Mouse (Mus musculus) limb, embryonic 13.5 days (tissue): Measurements from ENCODE around the gene Pcbp2. TPM values are rescaled to one million over a fixed set of nuclear protein-coding genes. Genes with fewer than 3 reads are reported as not detected.

ENCODE experiments used
- ATAC-seq: fragments of 200-750 bp; cut with Nextera tagmentation; 2 replicates; pipeline ENCODE4 v1.8.0; 2017; ENCODE audit warnings: low read depth, moderate number of reproducible peaks, moderate TSS enrichment; ENCODE audit not compliant: low FRiP score
- H3K27ac ChIP-seq: fragments of 300-500 bp; sonication (generic); 2 replicates; pipeline ENCODE4 v1.5.1; 2015; ENCODE audit warnings: inconsistent platforms, mild to moderate bottlenecking, moderate library complexity
- H3K27me3 ChIP-seq: fragments of 300-500 bp; sonication (generic); 2 replicates; pipeline ENCODE4 v1.6.1; 2015; ENCODE audit warnings: mild to moderate bottlenecking, inconsistent platforms
- H3K36me3 ChIP-seq: fragments of 300-500 bp; sonication (generic); 2 replicates; pipeline ENCODE4 v1.6.1; 2015; ENCODE audit warnings: inconsistent platforms, mild to moderate bottlenecking, moderate library complexity
- H3K4me1 ChIP-seq: fragments of 300-500 bp; sonication (generic); 2 replicates; pipeline ENCODE4 v1.6.1; 2015; ENCODE audit warnings: inconsistent platforms
- H3K4me2 ChIP-seq: fragments of 300-500 bp; sonication (generic); replicated peaks from 2 replicates; pipeline ENCODE4 v1.6.1; 2015; ENCODE audit warnings: inconsistent platforms, mild to moderate bottlenecking, moderate library complexity
- H3K4me3 ChIP-seq: fragments of 300-500 bp; sonication (generic); 2 replicates; pipeline ENCODE4 v1.5.1; 2015; ENCODE audit warnings: moderate library complexity, mild to moderate bottlenecking, inconsistent platforms
- H3K9ac ChIP-seq: fragments of 300-500 bp; sonication (generic); 2 replicates; pipeline ENCODE4 v1.6.1; 2015; ENCODE audit warnings: mild to moderate bottlenecking, inconsistent platforms
- H3K9me3 ChIP-seq: fragments of 300-500 bp; sonication (generic); 2 replicates; pipeline ENCODE4 v1.6.1; 2016; ENCODE audit warnings: inconsistent platforms
- WGBS: fragments of 180-500 bp; shearing (Covaris S2); methylation state at CpG from one replicate; pipeline ENCODE4 v1.1.7; 2015; 5-methylcytosine and 5-hydroxymethylcytosine counted together
- polyA plus RNA-seq: library from polyadenylated mRNA; unstranded; fragments of >200 nt; fragmentation: Nextera tagmentation; extraction: Ambion mirVana; gene quantifications from 2 replicates; pipeline ENCODE4 v1.2.1, GENCODE M21; 2015

The Pcbp2 gene
- polyA plus RNA-seq, 1 experiment from 2014 or later, result 262 TPM

GRCm38 (mm10) chr15:102451666-102452430 lies 18.5 kb upstream of the Pcbp2 start:
- no peak for ATAC-seq
- Histone ChIP-seq H3K27ac (no peak overlapping the region), H3K9ac (no peak overlapping the region), H3K4me3 (no peak overlapping the region), H3K4me1 (no peaks in the 10 kb centered on the region), H3K27me3 (no peaks in the 10 kb centered on the region), H3K4me2 (no peak overlapping the region), H3K36me3 (no peaks in the 10 kb centered on the region), H3K9me3 (no peaks in the 10 kb centered on the region)
- WGBS, result 81% methylated on average over 26 of the region's 26 CpGs

GRCm38 (mm10) chr15:102455993-102456392 lies 14.3 kb upstream of the Pcbp2 start:
- 32% methylated on average over 6 of the region's 6 CpGs for whole genome bisulfite sequencing
- Histone ChIP-seq H3K4me3 (no peak overlapping the region), H3K4me1 (peaks cover 11% of the 10 kb centered on the region), H3K36me3 (no peaks in the 10 kb centered on the region), H3K9ac (no peak overlapping the region), H3K9me3 (no peaks in the 10 kb centered on the region), H3K4me2 (no peak overlapping the region), H3K27ac (no peak overlapping the region), H3K27me3 (no peaks in the 10 kb centered on the region)
- ATAC-seq, result no peak

GRCm38 (mm10) chr15:102458050-102458736 lies 12.1 kb upstream of the Pcbp2 start:
- peak overlapping the region; percentile 64 for H3K4me2 ChIP-seq
- no peak overlapping the region for H3K27ac ChIP-seq
- no peaks in the 10 kb centered on the region for H3K27me3 ChIP-seq
- H3K4me1 ChIP-seq, result peaks cover 14% of the 10 kb centered on the region
- no peak for ATAC-seq
- peak overlapping the region; percentile 51 for H3K4me3 ChIP-seq
- 76% methylated on average over 5 of the region's 5 CpGs for WGBS
- H3K9ac ChIP-seq, result 0 out of 2 replicates have a peak overlapping the region, but pooled peaks have one; percentile 61
- peaks cover 8% of the 10 kb centered on the region for H3K36me3 ChIP-seq
- no peaks in the 10 kb centered on the region for H3K9me3 ChIP-seq

GRCm38 (mm10) chr15:102458904-102459317 lies 11.4 kb upstream of the Pcbp2 start, which contains the start of gene Prr13:
Gene Prr13, plus strand, starts transcription at chr15:102459028.
- Histone ChIP-seq H3K4me3 (peak within 1 kb of the TSS; percentile 51), H3K36me3 (peaks cover 12% of the 10 kb centered on the region), H3K27me3 (no peaks in the 10 kb centered on the region), H3K9ac (peak within 1 kb of the TSS; percentile 61), H3K9me3 (no peaks in the 10 kb centered on the region), H3K4me1 (peaks cover 14% of the 10 kb centered on the region), H3K4me2 (peak within 1 kb of the TSS; percentile 64), H3K27ac (no peak within 1 kb of the TSS)
- ATAC-seq, result peak; percentile 78
- WGBS, result 1% methylated on average over 19 of the region's 19 CpGs

GRCm38 (mm10) chr15:102459381-102459780 lies 11.0 kb upstream of the Pcbp2 start:
- H3K9me3 ChIP-seq, result no peaks in the 10 kb centered on the region
- ATAC-seq, result no peak
- peak overlapping the region; percentile 51 for H3K4me3 ChIP-seq
- H3K9ac ChIP-seq, result peak overlapping the region; percentile 61
- H3K4me2 ChIP-seq, result peak overlapping the region; percentile 64
- no peak overlapping the region for H3K27ac ChIP-seq
- WGBS, result 40% methylated on average over 6 of the region's 6 CpGs
- H3K36me3 ChIP-seq, result peaks cover 12% of the 10 kb centered on the region
- peaks cover 14% of the 10 kb centered on the region for H3K4me1 ChIP-seq
- H3K27me3 ChIP-seq, result no peaks in the 10 kb centered on the region

GRCm38 (mm10) chr15:102459847-102460246 lies 10.5 kb upstream of the Pcbp2 start:
- peaks cover 14% of the 10 kb centered on the region for H3K4me1 ChIP-seq
- no peaks in the 10 kb centered on the region for H3K9me3 ChIP-seq
- no peaks in the 10 kb centered on the region for H3K27me3 ChIP-seq
- H3K4me2 ChIP-seq, result peak overlapping the region; percentile 64
- H3K36me3 ChIP-seq, result peaks cover 12% of the 10 kb centered on the region
- H3K9ac ChIP-seq, result 0 out of 2 replicates have a peak overlapping the region, but pooled peaks have one; percentile 13
- H3K27ac ChIP-seq, result no peak overlapping the region
- WGBS, result 68% methylated on average over 5 of the region's 5 CpGs
- peak overlapping the region; percentile 51 for H3K4me3 ChIP-seq
- ATAC-seq, result no peak

GRCm38 (mm10) chr15:102460409-102460808 lies 9.9 kb upstream of the Pcbp2 start:
- ATAC-seq, result no peak
- H3K9ac ChIP-seq, result peak overlapping the region; percentile 13; the same call in 1 of the 2 replicates
- H3K4me1 ChIP-seq, result peaks cover 14% of the 10 kb centered on the region
- H3K36me3 ChIP-seq, result peaks cover 12% of the 10 kb centered on the region
- H3K27ac ChIP-seq, result no peak overlapping the region
- no peaks in the 10 kb centered on the region for H3K9me3 ChIP-seq
- H3K27me3 ChIP-seq, result no peaks in the 10 kb centered on the region
- 79% methylated on average over 12 of the region's 12 CpGs for WGBS
- H3K4me2 ChIP-seq, result peak overlapping the region; percentile 64
- no peak overlapping the region for H3K4me3 ChIP-seq

- no peak overlapping the region for H3K4me2 ChIP-seq
- H3K27ac ChIP-seq, result no peak overlapping the region
- H3K36me3 ChIP-seq, result peaks cover 12% of the 10 kb centered on the region
- no peak overlapping the region for H3K9ac ChIP-seq
- no peak for ATAC-seq
- H3K4me3 ChIP-seq, result no peak overlapping the region
- WGBS, result 74% methylated on average over 4 of the region's 4 CpGs
- no peaks in the 10 kb centered on the region for H3K27me3 ChIP-seq
- no peaks in the 10 kb centered on the region for H3K9me3 ChIP-seq
- H3K4me1 ChIP-seq, result peaks cover 14% of the 10 kb centered on the region
These were observed 9.4 kb upstream of the Pcbp2 start for GRCm38 (mm10) chr15:102460971-102461370.

GRCm38 (mm10) chr15:102461430-102462075 lies 8.8 kb upstream of the Pcbp2 start:
- no peak overlapping the region for H3K4me2 ChIP-seq
- no peaks in the 10 kb centered on the region for H3K27me3 ChIP-seq
- no peak overlapping the region for H3K4me3 ChIP-seq
- no peak overlapping the region for H3K27ac ChIP-seq
- peaks cover 14% of the 10 kb centered on the region for H3K4me1 ChIP-seq
- WGBS, result 83% methylated on average over 9 of the region's 9 CpGs
- peaks cover 12% of the 10 kb centered on the region for H3K36me3 ChIP-seq
- H3K9me3 ChIP-seq, result no peaks in the 10 kb centered on the region
- no peak for ATAC-seq
- H3K9ac ChIP-seq, result no peak overlapping the region

GRCm38 (mm10) chr15:102463666-102464065 lies 6.7 kb upstream of the Pcbp2 start:
- ATAC-seq, result no peak

GRCm38 (mm10) chr15:102468675-102469370 lies 1.5 kb upstream of the Pcbp2 start:
- no peak overlapping the region for H3K27ac ChIP-seq
- no peaks in the 10 kb centered on the region for H3K27me3 ChIP-seq
- no peak overlapping the region for H3K4me3 ChIP-seq
- 94% methylated on average over 9 of the region's 9 CpGs for WGBS
- H3K9ac ChIP-seq, result no peak overlapping the region
- peaks cover 4% of the 10 kb centered on the region for H3K36me3 ChIP-seq
- no peak for ATAC-seq
- no peaks in the 10 kb centered on the region for H3K9me3 ChIP-seq
- no peak overlapping the region for H3K4me2 ChIP-seq
- peaks cover 17% of the 10 kb centered on the region for H3K4me1 ChIP-seq

More at GRCm38 (mm10) chr15:102463666-102464065, 6.7 kb upstream of the Pcbp2 start:
- no peaks in the 10 kb centered on the region for H3K9me3 ChIP-seq
- H3K4me1 ChIP-seq, result peaks cover 14% of the 10 kb centered on the region
- peaks cover 12% of the 10 kb centered on the region for H3K36me3 ChIP-seq
- H3K4me3 ChIP-seq, result no peak overlapping the region
- H3K27ac ChIP-seq, result no peak overlapping the region
- H3K9ac ChIP-seq, result no peak overlapping the region
- H3K4me2 ChIP-seq, result no peak overlapping the region
- H3K27me3 ChIP-seq, result no peaks in the 10 kb centered on the region
